Mouse (Mus musculus): ENCODE data around the gene Trpm3. TPM values are rescaled to one million over a fixed set of nuclear protein-coding genes. Genes with fewer than 3 reads are reported as not detected.

Trpm3 gene
- total and polyA plus RNA-seq, 2 experiments, result not detected

DNA sequence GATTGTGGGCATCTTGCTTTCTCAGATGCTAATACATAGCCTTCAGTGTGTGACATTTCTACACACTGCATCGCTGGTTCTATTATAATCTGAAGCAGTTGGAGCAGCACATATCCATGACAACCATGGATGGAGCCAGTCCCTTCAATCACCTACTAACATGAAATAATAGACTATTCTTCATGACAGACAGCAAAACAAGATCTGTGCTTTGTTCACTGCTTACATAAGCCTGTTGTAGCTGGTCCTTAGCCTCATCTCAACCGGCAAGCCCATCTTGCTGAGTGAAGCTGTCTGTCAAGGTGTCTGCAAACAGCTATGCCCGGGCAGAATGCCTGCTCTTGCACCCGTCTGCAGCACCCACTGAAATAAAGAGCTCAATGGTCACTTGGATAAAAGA, 819.6 kb downstream of the Trpm3 start:
- H3K36me3 ChIP-seq (ENCODE audit: control insufficient read depth, insufficient read depth, low read length), result no peaks in the 10 kb centered on the region
- no peak overlapping the region for H3K4me3 ChIP-seq (ENCODE audit: insufficient read depth, low read depth, low read length)
- 76% methylated on average over 4 of the region's 4 CpGs for WGBS
- no peaks in the 10 kb centered on the region for H3K4me1 ChIP-seq (ENCODE audit: control insufficient read depth, insufficient read depth, low read length)
- H3K27me3 ChIP-seq (ENCODE audit: control insufficient read depth, insufficient read depth, low read length), result no peaks in the 10 kb centered on the region
- H3K27ac ChIP-seq (replicated peaks; ENCODE audit: insufficient read depth, low read depth, low read length), result no peak overlapping the region
- TF ChIP-seq POLR2A (IDR thresholded peaks at IDR 0.05; ENCODE audit: extremely low read depth, insufficient read depth, low read length) (no peak), CTCF (IDR thresholded peaks at IDR 0.05; ENCODE audit: low read depth, low read length) (no peak)
- no peak overlapping the region for H3K9ac ChIP-seq (ENCODE audit: low read depth, low read length)
- H3K79me2 ChIP-seq (ENCODE audit: control insufficient read depth, insufficient read depth, low read length), result no peaks in the 10 kb centered on the region
- no peak for DNase-seq (ENCODE audit: extremely low read depth, low read depth, low spot score)

DNA sequence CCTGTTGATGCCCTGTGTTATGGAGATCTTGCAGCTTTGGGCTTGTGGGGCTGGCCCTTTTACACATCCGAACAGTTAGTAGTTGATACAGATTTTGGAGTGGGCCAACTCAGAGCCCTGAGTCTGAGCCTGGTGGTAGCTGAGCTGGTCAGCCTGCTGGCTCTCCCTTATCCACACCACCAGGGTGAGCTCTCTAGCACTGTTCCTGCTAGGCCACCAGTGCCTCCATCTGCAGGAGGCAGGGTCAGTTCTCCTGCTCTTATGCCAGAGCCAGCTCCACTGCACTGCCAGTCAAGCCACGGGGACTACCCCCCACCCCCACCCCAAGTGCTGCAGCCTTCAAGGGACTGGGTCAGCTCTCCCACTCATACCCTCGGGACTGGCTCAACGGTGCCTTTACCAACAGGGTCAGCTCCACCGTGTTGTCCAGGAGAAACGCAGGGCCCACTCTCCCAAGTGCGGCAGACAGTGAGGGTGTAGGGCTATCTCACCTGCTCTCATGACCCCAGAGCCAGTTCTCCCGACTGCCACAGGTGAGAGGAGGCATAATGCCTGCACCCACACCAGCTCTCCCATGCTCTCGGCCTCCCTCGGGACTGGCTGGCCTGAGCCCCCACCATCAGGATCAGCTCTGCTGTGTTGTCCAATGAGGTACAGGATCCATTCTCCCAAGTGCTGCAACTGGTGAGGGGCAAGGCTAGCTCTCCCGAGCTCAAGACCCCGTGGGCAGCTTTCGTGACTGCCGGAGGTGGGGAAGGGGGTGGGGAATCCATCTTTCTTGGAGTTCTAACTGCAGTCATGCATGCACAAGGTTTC, 821.8 kb downstream of the Trpm3 start:
- 88% methylated on average over 14 of the region's 14 CpGs for WGBS

DNA sequence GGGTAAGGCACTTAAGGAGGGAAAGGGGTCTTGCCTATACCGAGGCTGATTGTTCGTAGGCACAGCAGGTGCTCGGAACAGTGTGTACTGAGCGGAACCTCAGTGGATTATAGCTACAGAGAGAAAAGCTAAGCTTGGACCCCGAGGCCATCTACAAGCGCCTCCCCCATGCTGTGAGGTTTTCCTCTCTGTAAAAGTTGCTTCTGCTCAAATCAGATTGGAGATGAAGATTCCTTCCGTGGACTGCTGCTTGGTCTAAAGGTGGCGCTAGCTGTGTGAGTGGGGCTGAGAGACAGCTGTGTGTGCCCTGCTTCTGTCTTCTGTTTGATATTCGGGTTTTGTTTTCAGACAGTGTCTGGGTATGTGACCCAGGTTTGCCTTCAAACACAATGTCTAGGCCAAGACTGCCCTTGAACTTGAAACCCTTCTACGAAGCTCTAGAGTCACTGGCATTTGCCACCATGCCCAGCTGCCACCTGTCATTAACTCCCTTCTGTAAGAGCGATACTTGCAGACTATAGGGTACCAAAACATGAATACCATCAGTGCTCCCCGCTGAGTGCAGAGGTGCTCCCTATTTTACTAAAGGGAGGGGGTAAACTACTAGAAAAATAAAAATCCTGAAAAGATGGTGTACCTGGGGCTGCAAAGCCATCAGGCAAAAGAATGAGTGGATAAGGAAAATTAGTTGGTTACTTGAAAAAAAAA, 823.3 kb downstream of the Trpm3 start:
- H3K36me3 ChIP-seq (ENCODE audit: control insufficient read depth, insufficient read depth, low read length), result no peaks in the 10 kb centered on the region
- no peaks in the 10 kb centered on the region for H3K27me3 ChIP-seq (ENCODE audit: control insufficient read depth, insufficient read depth, low read length)
- H3K4me1 ChIP-seq (ENCODE audit: control insufficient read depth, insufficient read depth, low read length), result no peaks in the 10 kb centered on the region
- H3K9ac ChIP-seq (ENCODE audit: low read depth, low read length), result no peak overlapping the region
- TF ChIP-seq CTCF (IDR thresholded peaks at IDR 0.05; ENCODE audit: low read depth, low read length), result 0 out of 2 replicates have a peak, but pooled peaks have one; percentile 2
- TF ChIP-seq POLR2A (IDR thresholded peaks at IDR 0.05; ENCODE audit: extremely low read depth, insufficient read depth, low read length), result no peak
- no peaks in the 10 kb centered on the region for H3K79me2 ChIP-seq (ENCODE audit: control insufficient read depth, insufficient read depth, low read length)
- no peak overlapping the region for H3K4me3 ChIP-seq (ENCODE audit: insufficient read depth, low read depth, low read length)
- 70% methylated on average over 12 of the region's 12 CpGs for WGBS
- DNase-seq (ENCODE audit: extremely low read depth, low read depth, low spot score), result no peak
- no peak overlapping the region for H3K27ac ChIP-seq (replicated peaks; ENCODE audit: insufficient read depth, low read depth, low read length)

More for the DNA sequence above, 821.8 kb downstream of the Trpm3 start:
- Histone ChIP-seq H3K79me2 (ENCODE audit: control insufficient read depth, insufficient read depth, low read length) (no peaks in the 10 kb centered on the region), H3K9ac (ENCODE audit: low read depth, low read length) (no peak overlapping the region), H3K27me3 (ENCODE audit: control insufficient read depth, insufficient read depth, low read length) (no peaks in the 10 kb centered on the region), H3K27ac (replicated peaks; ENCODE audit: insufficient read depth, low read depth, low read length) (no peak overlapping the region), H3K36me3 (ENCODE audit: control insufficient read depth, insufficient read depth, low read length) (no peaks in the 10 kb centered on the region), H3K4me3 (ENCODE audit: insufficient read depth, low read depth, low read length) (no peak overlapping the region), H3K4me1 (ENCODE audit: control insufficient read depth, insufficient read depth, low read length) (no peaks in the 10 kb centered on the region)
- no peak for DNase-seq (ENCODE audit: extremely low read depth, low read depth, low spot score)
- TF ChIP-seq CTCF (IDR thresholded peaks at IDR 0.05; ENCODE audit: low read depth, low read length) (0 out of 2 replicates have a peak, but pooled peaks have one; percentile 5), POLR2A (IDR thresholded peaks at IDR 0.05; ENCODE audit: extremely low read depth, insufficient read depth, low read length) (no peak)

DNA sequence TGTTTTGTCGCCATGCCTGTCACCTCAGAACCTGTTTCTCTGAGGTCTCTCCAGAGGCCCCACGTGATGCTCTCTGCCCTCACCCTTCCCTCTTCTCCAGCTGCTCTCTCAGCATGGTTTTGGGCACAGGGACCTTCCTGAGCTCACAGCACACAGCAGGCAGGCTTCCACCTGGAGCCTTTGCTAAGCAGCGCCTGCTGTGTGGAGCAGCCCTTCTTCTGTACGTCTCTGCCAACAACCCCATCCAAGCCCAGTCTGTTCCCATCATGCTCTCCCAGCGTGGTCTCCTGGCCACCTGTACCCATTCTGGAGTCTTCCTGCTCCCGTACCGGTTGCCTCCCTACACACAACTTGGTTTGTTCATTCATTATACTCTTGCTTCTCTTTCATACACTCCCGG, 823.9 kb downstream of the Trpm3 start:
- no peak for DNase-seq (ENCODE audit: extremely low read depth, low read depth, low spot score)
- Histone ChIP-seq H3K9ac (ENCODE audit: low read depth, low read length) (no peak overlapping the region), H3K79me2 (ENCODE audit: control insufficient read depth, insufficient read depth, low read length) (no peaks in the 10 kb centered on the region), H3K27ac (replicated peaks; ENCODE audit: insufficient read depth, low read depth, low read length) (no peak overlapping the region), H3K36me3 (ENCODE audit: control insufficient read depth, insufficient read depth, low read length) (no peaks in the 10 kb centered on the region), H3K4me1 (ENCODE audit: control insufficient read depth, insufficient read depth, low read length) (no peaks in the 10 kb centered on the region), H3K27me3 (ENCODE audit: control insufficient read depth, insufficient read depth, low read length) (no peaks in the 10 kb centered on the region), H3K4me3 (ENCODE audit: insufficient read depth, low read depth, low read length) (no peak overlapping the region)
- WGBS, result 66% methylated on average over 8 of the region's 8 CpGs
- TF ChIP-seq POLR2A (IDR thresholded peaks at IDR 0.05; ENCODE audit: extremely low read depth, insufficient read depth, low read length) (no peak), CTCF (IDR thresholded peaks at IDR 0.05; ENCODE audit: low read depth, low read length) (no peak)

DNA sequence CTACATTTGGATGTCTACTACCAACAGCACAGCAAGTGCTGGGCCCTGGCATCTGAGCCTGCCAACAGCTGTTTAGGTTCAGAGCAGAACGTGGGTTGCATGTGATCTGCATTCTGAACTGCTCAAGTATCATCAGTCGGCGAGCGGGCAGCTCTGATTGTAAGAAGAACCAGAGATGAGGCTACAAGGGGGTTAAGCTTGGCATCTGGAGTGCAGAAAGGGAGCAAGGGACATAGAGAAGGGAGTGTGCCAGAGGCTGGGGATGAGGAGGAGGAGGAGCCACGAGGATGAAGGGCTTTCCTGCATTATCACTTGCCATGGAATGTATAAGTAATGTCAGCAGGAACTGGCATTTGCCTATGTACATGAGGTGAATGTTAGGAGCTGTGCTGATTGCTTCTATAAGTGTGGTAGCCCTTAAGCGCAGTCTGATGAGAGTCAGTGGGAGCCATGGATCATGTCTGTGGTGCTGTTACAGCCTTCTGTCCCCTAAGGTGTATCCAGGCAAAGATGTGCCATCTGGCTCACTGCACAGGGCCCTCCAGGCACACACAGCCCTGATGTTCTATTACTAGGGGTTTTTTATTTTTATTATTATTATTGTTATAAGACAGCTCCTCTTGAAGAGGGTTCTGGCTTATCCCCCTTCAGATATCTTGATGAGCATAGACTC, 825.0 kb downstream of the Trpm3 start:
- WGBS, result 80% methylated on average over 6 of the region's 6 CpGs
- Histone ChIP-seq H3K36me3 (ENCODE audit: control insufficient read depth, insufficient read depth, low read length) (no peaks in the 10 kb centered on the region), H3K4me3 (ENCODE audit: insufficient read depth, low read depth, low read length) (no peak overlapping the region), H3K27me3 (ENCODE audit: control insufficient read depth, insufficient read depth, low read length) (no peaks in the 10 kb centered on the region), H3K4me1 (ENCODE audit: control insufficient read depth, insufficient read depth, low read length) (no peaks in the 10 kb centered on the region), H3K27ac (replicated peaks; ENCODE audit: insufficient read depth, low read depth, low read length) (no peak overlapping the region), H3K9ac (ENCODE audit: low read depth, low read length) (no peak overlapping the region), H3K79me2 (ENCODE audit: control insufficient read depth, insufficient read depth, low read length) (no peaks in the 10 kb centered on the region)
- DNase-seq (ENCODE audit: extremely low read depth, low read depth, low spot score), result no peak
- TF ChIP-seq POLR2A (IDR thresholded peaks at IDR 0.05; ENCODE audit: extremely low read depth, insufficient read depth, low read length) (no peak), CTCF (IDR thresholded peaks at IDR 0.05; ENCODE audit: low read depth, low read length) (no peak)

Measured in liver, adult 2 months (tissue).